Mouse (Mus musculus) stomach, postnatal 0 days (tissue): Measurements from ENCODE around the gene Gm10190.

Source experiments
- CTCF ChIP-seq: IDR thresholded peaks from 2 replicates; pipeline ENCODE4 v1.5.1; 2016; ENCODE audit warnings: antibody characterized with exemption, low read depth, mild to moderate bottlenecking, moderate library complexity
- EP300 ChIP-seq: optimal IDR thresholded peaks from 2 replicates; pipeline ENCODE3; 2016; ENCODE audit warnings: antibody characterized with exemption

DNA sequence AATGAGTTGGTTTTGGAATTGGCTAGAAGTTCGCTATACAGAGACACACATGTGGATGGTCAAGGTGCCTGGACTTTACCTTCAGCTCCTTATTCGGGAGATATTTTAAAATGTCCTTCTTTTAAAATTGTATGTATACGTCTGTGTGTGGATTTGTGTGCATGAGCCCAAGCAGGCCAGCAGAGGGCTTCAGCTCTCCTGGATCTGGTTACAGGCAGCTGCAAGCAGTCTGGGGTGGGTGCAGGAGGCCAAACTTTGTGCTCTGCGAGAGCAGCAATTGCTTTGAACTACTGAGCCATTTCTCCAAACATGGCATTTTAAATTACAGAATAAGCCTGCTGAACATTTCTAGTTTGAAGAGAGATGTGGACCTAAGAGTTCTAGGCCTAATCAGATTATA, 28.1 kb downstream of the Gm10190 start:
- TF ChIP-seq CTCF (peak; percentile 63), EP300 (no peak)
